Mouse (Mus musculus): Measurements from ENCODE around the gene Prr15. TPM values are rescaled to one million over a fixed set of nuclear protein-coding genes. Genes with fewer than 3 reads are reported as not detected.

Gene Prr15
- polyA plus RNA-seq, 1 experiment = 3.3 TPM

GRCm38 (mm10) chr6:54362526-54363324 is 37.1 kb downstream of the Prr15 start:
- H3K4me3 ChIP-seq (replicated peaks; ENCODE audit: control insufficient read depth, low read depth, low read length) = no peak overlapping the region
- TF ChIP-seq CTCF (IDR thresholded peaks at IDR 0.05; ENCODE audit: control insufficient read depth, insufficient read depth, low read length) (no peak), POLR2A (IDR thresholded peaks at IDR 0.05; ENCODE audit: borderline replicate concordance, control insufficient read depth, low read depth, low read length) (no peak)
- 85% methylated on average over 12 of the region's 12 CpGs for WGBS

GRCm38 (mm10) chr6:54364406-54365136 is 38.9 kb downstream of the Prr15 start:
- Histone ChIP-seq H3K4me1 (ENCODE audit: control insufficient read depth, insufficient read depth, low read length) (no peaks in the 10 kb centered on the region), H3K4me3 (replicated peaks; ENCODE audit: control insufficient read depth, low read depth, low read length) (no peak overlapping the region), H3K27ac (ENCODE audit: control insufficient read depth, insufficient read depth, low read depth, low read length, poor library complexity) (no peak overlapping the region)
- TF ChIP-seq CTCF (IDR thresholded peaks at IDR 0.05; ENCODE audit: control insufficient read depth, insufficient read depth, low read length) (no peak), POLR2A (IDR thresholded peaks at IDR 0.05; ENCODE audit: borderline replicate concordance, control insufficient read depth, low read depth, low read length) (no peak)
- 85% methylated on average over 12 of the region's 12 CpGs for WGBS

More at GRCm38 (mm10) chr6:54362526-54363324, 37.1 kb downstream of the Prr15 start:
- H3K27ac ChIP-seq (ENCODE audit: control insufficient read depth, insufficient read depth, low read depth, low read length, poor library complexity) = no peak overlapping the region
- no peaks in the 10 kb centered on the region for H3K4me1 ChIP-seq (ENCODE audit: control insufficient read depth, insufficient read depth, low read length)

GRCm38 (mm10) chr6:54366607-54367006 is 41.0 kb downstream of the Prr15 start:
- H3K27ac ChIP-seq (ENCODE audit: control insufficient read depth, insufficient read depth, low read depth, low read length, poor library complexity) = no peak overlapping the region
- no peaks in the 10 kb centered on the region for H3K4me1 ChIP-seq (ENCODE audit: control insufficient read depth, insufficient read depth, low read length)
- TF ChIP-seq POLR2A (IDR thresholded peaks at IDR 0.05; ENCODE audit: borderline replicate concordance, control insufficient read depth, low read depth, low read length) (no peak), CTCF (IDR thresholded peaks at IDR 0.05; ENCODE audit: control insufficient read depth, insufficient read depth, low read length) (no peak)
- H3K4me3 ChIP-seq (replicated peaks; ENCODE audit: control insufficient read depth, low read depth, low read length) = no peak overlapping the region
- WGBS = 56% methylated on average over 5 of the region's 5 CpGs

GRCm38 (mm10) chr6:54368071-54368470 is 42.4 kb downstream of the Prr15 start:
- Histone ChIP-seq H3K4me1 (ENCODE audit: control insufficient read depth, insufficient read depth, low read length) (no peaks in the 10 kb centered on the region), H3K4me3 (replicated peaks; ENCODE audit: control insufficient read depth, low read depth, low read length) (no peak overlapping the region), H3K27ac (ENCODE audit: control insufficient read depth, insufficient read depth, low read depth, low read length, poor library complexity) (no peak overlapping the region)
- WGBS = 5% methylated on average over 6 of the region's 6 CpGs
- TF ChIP-seq POLR2A (IDR thresholded peaks at IDR 0.05; ENCODE audit: borderline replicate concordance, control insufficient read depth, low read depth, low read length) (no peak), CTCF (IDR thresholded peaks at IDR 0.05; ENCODE audit: control insufficient read depth, insufficient read depth, low read length) (peak; percentile 71)

- Histone ChIP-seq H3K4me3 (replicated peaks; ENCODE audit: control insufficient read depth, low read depth, low read length) (no peak overlapping the region), H3K4me1 (ENCODE audit: control insufficient read depth, insufficient read depth, low read length) (no peaks in the 10 kb centered on the region), H3K27ac (ENCODE audit: control insufficient read depth, insufficient read depth, low read depth, low read length, poor library complexity) (no peak overlapping the region)
- WGBS = 71% methylated on average over 6 of the region's 6 CpGs
- no peak for TF ChIP-seq POLR2A (IDR thresholded peaks at IDR 0.05; ENCODE audit: borderline replicate concordance, control insufficient read depth, low read depth, low read length)
These were observed 44.4 kb downstream of the Prr15 start for GRCm38 (mm10) chr6:54369913-54370542.

- 79% methylated on average over 3 of the region's 3 CpGs for WGBS
- Histone ChIP-seq H3K27ac (ENCODE audit: control insufficient read depth, insufficient read depth, low read depth, low read length, poor library complexity) (no peak overlapping the region), H3K4me3 (replicated peaks; ENCODE audit: control insufficient read depth, low read depth, low read length) (no peak overlapping the region), H3K4me1 (ENCODE audit: control insufficient read depth, insufficient read depth, low read length) (no peaks in the 10 kb centered on the region)
- TF ChIP-seq POLR2A (IDR thresholded peaks at IDR 0.05; ENCODE audit: borderline replicate concordance, control insufficient read depth, low read depth, low read length) (no peak), CTCF (IDR thresholded peaks at IDR 0.05; ENCODE audit: control insufficient read depth, insufficient read depth, low read length) (no peak)
These were observed 46.2 kb downstream of the Prr15 start for GRCm38 (mm10) chr6:54371874-54372273.

- H3K4me1 ChIP-seq (ENCODE audit: control insufficient read depth, insufficient read depth, low read length) = no peaks in the 10 kb centered on the region
These were observed 53.7 kb downstream of the Prr15 start for GRCm38 (mm10) chr6:54379356-54379755.

More at GRCm38 (mm10) chr6:54379356-54379755, 53.7 kb downstream of the Prr15 start:
- WGBS = 55% methylated on average over 2 of the region's 2 CpGs
- Histone ChIP-seq H3K4me3 (replicated peaks; ENCODE audit: control insufficient read depth, low read depth, low read length) (no peak overlapping the region), H3K27ac (ENCODE audit: control insufficient read depth, insufficient read depth, low read depth, low read length, poor library complexity) (no peak overlapping the region)
- TF ChIP-seq POLR2A (IDR thresholded peaks at IDR 0.05; ENCODE audit: borderline replicate concordance, control insufficient read depth, low read depth, low read length) (no peak), CTCF (IDR thresholded peaks at IDR 0.05; ENCODE audit: control insufficient read depth, insufficient read depth, low read length) (no peak)

Other genes with a start within 250 kb of the Prr15 start
- gene Wipf3, start 103.8 kb downstream of the Prr15 start, polyA plus RNA-seq (2011; ENCODE audit: insufficient read depth, insufficient read length, low replicate concordance, missing spikeins) = 0.37 TPM in 1 of 2 replicates, not detected in the other
- gene Scrn1, start 240.7 kb downstream of the Prr15 start, polyA plus RNA-seq (2011; ENCODE audit: insufficient read depth, insufficient read length, low replicate concordance, missing spikeins) = 1.0 and 1.3 TPM in 2 replicates